Mouse (Mus musculus): ENCODE measurements around the gene Gria3. TPM values are rescaled to one million over a fixed set of nuclear protein-coding genes. Genes with fewer than 3 reads are reported as not detected.

The Gria3 gene
- polyA plus RNA-seq, 1 experiment from 2014 or later = 1.4 TPM

DNA sequence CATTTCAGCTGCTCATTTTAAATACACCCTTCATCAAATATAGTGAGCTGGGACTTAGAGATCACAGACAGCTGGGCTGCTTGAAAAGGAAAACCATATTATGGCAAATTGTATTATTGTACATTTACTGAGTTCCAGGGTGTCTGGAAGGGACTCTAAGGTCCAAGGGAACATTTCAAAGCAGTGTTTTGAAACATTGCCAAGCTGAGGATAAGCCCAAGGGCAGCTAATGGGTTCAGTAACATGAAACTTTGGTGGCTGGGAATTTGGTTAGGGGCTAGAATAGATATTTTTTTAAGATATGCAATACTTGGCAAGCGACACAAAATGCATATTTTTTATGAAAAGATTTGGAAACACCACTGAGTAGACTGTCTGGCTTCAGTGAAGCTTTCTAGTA, 48.2 kb downstream of the Gria3 start:
- no peak for TF ChIP-seq CTCF (IDR thresholded peaks at IDR 0.05; ENCODE audit: low read depth)
- H3K9me3 ChIP-seq (ENCODE audit: control insufficient read depth) = no peaks in the 10 kb centered on the region
- 70% methylated on average over 1 of the region's 1 CpGs for WGBS
- no peaks in the 10 kb centered on the region for H3K27me3 ChIP-seq (replicated peaks; ENCODE audit: control insufficient read depth, insufficient read depth, low read length)
- H3K4me2 ChIP-seq (replicated peaks; ENCODE audit: low read depth) = no peak overlapping the region
- H3K4me3 ChIP-seq (ENCODE audit: low read depth, low read length) = no peak overlapping the region
- no peak overlapping the region for H3K9ac ChIP-seq (ENCODE audit: low read depth, low read length)
- no peak for ATAC-seq
- H3K4me1 ChIP-seq (replicated peaks; ENCODE audit: control insufficient read depth, insufficient read depth, low read length) = no peaks in the 10 kb centered on the region
- no peaks in the 10 kb centered on the region for H3K36me3 ChIP-seq (ENCODE audit: control insufficient read depth, insufficient read depth)
- no peak overlapping the region for H3K27ac ChIP-seq (ENCODE audit: low read depth, low read length)

DNA sequence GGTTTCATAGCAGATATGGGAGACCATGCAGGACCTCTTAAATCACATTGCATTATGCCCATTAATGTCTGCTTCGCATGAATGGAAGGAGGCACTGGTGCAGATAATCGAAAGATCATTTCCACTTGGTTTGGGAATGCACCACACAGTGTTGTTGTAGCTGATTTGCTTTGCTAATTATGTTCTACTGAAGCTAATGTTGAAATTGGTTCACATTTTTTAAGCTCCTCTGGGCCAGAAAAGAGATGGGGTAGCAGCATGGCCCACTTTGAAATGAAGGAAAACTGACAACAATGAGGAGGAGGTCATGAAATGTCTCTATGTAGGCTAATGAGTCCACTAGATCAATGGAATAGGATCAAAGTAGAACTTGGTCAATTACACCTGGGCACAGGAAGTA, 76.8 kb downstream of the Gria3 start:
- Histone ChIP-seq H3K9me3 (ENCODE audit: control insufficient read depth) (no peaks in the 10 kb centered on the region), H3K9ac (ENCODE audit: low read depth, low read length) (no peak overlapping the region), H3K4me3 (ENCODE audit: low read depth, low read length) (no peak overlapping the region), H3K27me3 (replicated peaks; ENCODE audit: control insufficient read depth, insufficient read depth, low read length) (no peaks in the 10 kb centered on the region), H3K36me3 (ENCODE audit: control insufficient read depth, insufficient read depth) (no peaks in the 10 kb centered on the region), H3K27ac (ENCODE audit: low read depth, low read length) (no peak overlapping the region), H3K4me1 (replicated peaks; ENCODE audit: control insufficient read depth, insufficient read depth, low read length) (no peaks in the 10 kb centered on the region), H3K4me2 (replicated peaks; ENCODE audit: low read depth) (no peak overlapping the region)
- TF ChIP-seq CTCF (IDR thresholded peaks at IDR 0.05; ENCODE audit: low read depth) = no peak
- no peak for ATAC-seq
- WGBS = 87% methylated on average over 2 of the region's 2 CpGs

DNA sequence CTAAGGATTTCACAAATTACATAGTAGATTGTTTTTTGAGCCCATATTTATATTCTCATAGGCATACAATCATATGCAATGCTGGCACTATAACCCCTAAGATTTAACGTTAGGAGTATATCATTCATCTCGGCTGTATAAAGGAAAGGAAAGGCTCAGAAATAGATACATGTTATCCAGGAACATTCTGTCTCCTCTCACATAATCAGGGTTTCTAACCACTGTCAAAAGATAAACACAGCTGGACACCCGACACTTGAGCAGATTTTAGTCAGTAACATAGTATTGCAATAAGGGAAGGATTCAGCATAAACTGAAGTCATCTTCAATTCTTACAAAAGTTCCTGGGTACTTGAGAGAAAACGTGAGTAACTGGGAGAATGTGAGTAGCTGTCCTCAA, 95.9 kb downstream of the Gria3 start:
- no peak for ATAC-seq
- 60% methylated on average over 4 of the region's 4 CpGs for WGBS
- no peaks in the 10 kb centered on the region for H3K36me3 ChIP-seq (ENCODE audit: control insufficient read depth, insufficient read depth)
- no peak overlapping the region for H3K4me3 ChIP-seq (ENCODE audit: low read depth, low read length)
- no peak overlapping the region for H3K4me2 ChIP-seq (replicated peaks; ENCODE audit: low read depth)
- TF ChIP-seq CTCF (IDR thresholded peaks at IDR 0.05; ENCODE audit: low read depth) = no peak
- H3K27me3 ChIP-seq (replicated peaks; ENCODE audit: control insufficient read depth, insufficient read depth, low read length) = no peaks in the 10 kb centered on the region
- no peaks in the 10 kb centered on the region for H3K4me1 ChIP-seq (replicated peaks; ENCODE audit: control insufficient read depth, insufficient read depth, low read length)
- no peaks in the 10 kb centered on the region for H3K9me3 ChIP-seq (ENCODE audit: control insufficient read depth)
- H3K9ac ChIP-seq (ENCODE audit: low read depth, low read length) = no peak overlapping the region
- H3K27ac ChIP-seq (ENCODE audit: low read depth, low read length) = no peak overlapping the region

DNA sequence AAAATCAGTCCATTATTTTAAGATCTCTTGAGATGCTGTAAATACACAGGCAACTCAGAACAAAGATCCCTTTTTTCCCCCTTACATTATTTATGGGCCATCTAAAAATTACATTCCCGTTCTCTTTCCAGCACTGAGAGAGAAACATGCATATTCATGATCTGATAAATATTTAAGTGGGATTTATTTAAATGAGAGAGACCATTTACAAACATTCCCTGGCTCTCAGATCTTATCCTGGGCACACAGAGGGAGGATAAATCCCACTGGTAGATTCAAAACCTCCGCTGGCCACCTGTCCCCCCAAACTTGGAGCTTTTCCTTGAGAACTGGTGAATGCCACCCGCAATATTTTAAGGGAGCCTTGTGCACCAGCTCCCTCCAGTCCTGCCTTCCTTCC, 104.7 kb downstream of the Gria3 start:
- ATAC-seq = no peak
- TF ChIP-seq CTCF (IDR thresholded peaks at IDR 0.05; ENCODE audit: low read depth) = no peak
- H3K27me3 ChIP-seq (replicated peaks; ENCODE audit: control insufficient read depth, insufficient read depth, low read length) = no peaks in the 10 kb centered on the region
- WGBS = 75% methylated on average over 3 of the region's 3 CpGs
- no peak overlapping the region for H3K4me3 ChIP-seq (ENCODE audit: low read depth, low read length)
- H3K36me3 ChIP-seq (ENCODE audit: control insufficient read depth, insufficient read depth) = no peaks in the 10 kb centered on the region
- no peak overlapping the region for H3K27ac ChIP-seq (ENCODE audit: low read depth, low read length)
- no peaks in the 10 kb centered on the region for H3K9me3 ChIP-seq (ENCODE audit: control insufficient read depth)
- H3K4me2 ChIP-seq (replicated peaks; ENCODE audit: low read depth) = no peak overlapping the region
- H3K4me1 ChIP-seq (replicated peaks; ENCODE audit: control insufficient read depth, insufficient read depth, low read length) = no peaks in the 10 kb centered on the region
- H3K9ac ChIP-seq (ENCODE audit: low read depth, low read length) = no peak overlapping the region

DNA sequence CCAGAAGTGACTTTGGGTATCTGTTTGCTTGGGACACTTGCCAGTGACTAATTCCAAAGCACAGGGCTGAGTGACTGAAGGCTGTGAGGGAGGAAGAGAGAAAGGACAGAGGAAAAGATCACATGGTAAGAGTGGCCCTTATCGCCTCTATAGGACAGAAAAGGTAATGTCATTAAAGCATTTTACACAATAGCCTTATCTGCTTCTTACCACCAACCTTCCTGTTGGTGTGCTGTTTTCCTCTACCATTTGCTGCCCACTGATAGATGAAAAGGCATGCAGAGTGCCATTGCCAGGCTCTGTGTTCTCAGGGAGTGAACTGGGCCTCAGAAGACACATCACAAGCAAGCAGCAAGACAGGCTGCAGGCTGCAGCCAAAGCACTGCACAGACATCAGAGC, 107.3 kb downstream of the Gria3 start:
- H3K27ac ChIP-seq (ENCODE audit: low read depth, low read length) = no peak overlapping the region
- H3K36me3 ChIP-seq (ENCODE audit: control insufficient read depth, insufficient read depth) = no peaks in the 10 kb centered on the region
- no peaks in the 10 kb centered on the region for H3K27me3 ChIP-seq (replicated peaks; ENCODE audit: control insufficient read depth, insufficient read depth, low read length)
- no peaks in the 10 kb centered on the region for H3K4me1 ChIP-seq (replicated peaks; ENCODE audit: control insufficient read depth, insufficient read depth, low read length)
- 57% methylated on average over 1 of the region's 1 CpGs for WGBS
- no peak overlapping the region for H3K4me3 ChIP-seq (ENCODE audit: low read depth, low read length)
- no peaks in the 10 kb centered on the region for H3K9me3 ChIP-seq (ENCODE audit: control insufficient read depth)
- H3K4me2 ChIP-seq (replicated peaks; ENCODE audit: low read depth) = no peak overlapping the region
- TF ChIP-seq CTCF (IDR thresholded peaks at IDR 0.05; ENCODE audit: low read depth) = no peak
- H3K9ac ChIP-seq (ENCODE audit: low read depth, low read length) = no peak overlapping the region
- ATAC-seq = no peak

DNA sequence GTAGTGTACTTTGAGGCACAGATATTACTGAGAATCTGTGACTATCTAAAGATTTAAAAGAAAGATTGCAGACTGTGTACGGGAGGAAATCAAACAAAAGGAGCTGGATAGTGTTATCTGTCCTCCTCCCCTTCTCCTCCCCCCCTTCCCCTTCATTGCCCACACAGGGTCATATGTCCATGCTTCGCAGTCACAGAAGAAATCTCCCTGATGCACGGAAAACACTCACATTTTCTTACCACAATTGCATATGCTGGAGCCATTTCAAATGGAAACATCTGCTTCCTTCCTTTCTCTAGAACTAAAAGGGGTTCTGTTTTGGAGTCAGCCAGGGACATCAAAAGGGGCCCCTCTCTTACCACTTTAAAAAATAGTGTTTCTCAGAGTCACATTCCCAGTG, 114.3 kb downstream of the Gria3 start:
- Histone ChIP-seq H3K9me3 (ENCODE audit: control insufficient read depth) (no peaks in the 10 kb centered on the region), H3K4me3 (ENCODE audit: low read depth, low read length) (no peak overlapping the region), H3K4me1 (replicated peaks; ENCODE audit: control insufficient read depth, insufficient read depth, low read length) (no peaks in the 10 kb centered on the region), H3K9ac (ENCODE audit: low read depth, low read length) (no peak overlapping the region), H3K27me3 (replicated peaks; ENCODE audit: control insufficient read depth, insufficient read depth, low read length) (no peaks in the 10 kb centered on the region), H3K27ac (ENCODE audit: low read depth, low read length) (no peak overlapping the region), H3K36me3 (ENCODE audit: control insufficient read depth, insufficient read depth) (no peaks in the 10 kb centered on the region), H3K4me2 (replicated peaks; ENCODE audit: low read depth) (no peak overlapping the region)
- TF ChIP-seq CTCF (IDR thresholded peaks at IDR 0.05; ENCODE audit: low read depth) = no peak
- WGBS = 48% methylated on average over 3 of the region's 3 CpGs
- no peak for ATAC-seq

DNA sequence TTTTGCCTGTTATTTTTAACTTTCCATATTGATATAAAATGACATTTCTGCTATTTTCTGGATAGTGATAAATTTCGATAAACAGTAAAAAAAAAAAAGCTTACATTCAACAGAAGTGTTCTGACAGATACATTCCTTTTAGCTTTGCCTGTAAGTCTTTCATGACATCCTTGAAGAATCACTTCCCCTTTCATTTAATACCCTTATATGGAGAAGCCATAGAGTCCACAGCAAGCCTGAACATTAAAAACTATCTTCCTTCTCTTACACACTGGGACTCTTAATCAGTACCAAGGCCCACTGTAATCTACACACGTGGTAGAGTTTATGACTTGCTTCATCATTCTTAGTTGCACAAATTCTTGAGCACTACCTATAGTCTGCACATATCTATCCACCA, 131.9 kb downstream of the Gria3 start:
- no peak for ATAC-seq
- WGBS = 59% methylated on average over 2 of the region's 2 CpGs
- no peak overlapping the region for H3K4me3 ChIP-seq (ENCODE audit: low read depth, low read length)
- H3K36me3 ChIP-seq (ENCODE audit: control insufficient read depth, insufficient read depth) = no peaks in the 10 kb centered on the region
- no peak overlapping the region for H3K4me2 ChIP-seq (replicated peaks; ENCODE audit: low read depth)
- no peaks in the 10 kb centered on the region for H3K4me1 ChIP-seq (replicated peaks; ENCODE audit: control insufficient read depth, insufficient read depth, low read length)
- H3K27me3 ChIP-seq (replicated peaks; ENCODE audit: control insufficient read depth, insufficient read depth, low read length) = no peaks in the 10 kb centered on the region
- H3K9me3 ChIP-seq (ENCODE audit: control insufficient read depth) = no peaks in the 10 kb centered on the region
- no peak overlapping the region for H3K27ac ChIP-seq (ENCODE audit: low read depth, low read length)
- TF ChIP-seq CTCF (IDR thresholded peaks at IDR 0.05; ENCODE audit: low read depth) = no peak
- no peak overlapping the region for H3K9ac ChIP-seq (ENCODE audit: low read depth, low read length)
